Mouse (Mus musculus): ENCODE measurements around the gene Scgb2b20.
"Not testable (repeated sequence)": the region's sequence is repeated elsewhere in the genome, so short reads cannot be mapped to it uniquely, and the experiment has no call there.

- TF ChIP-seq CTCF (IDR thresholded peaks at IDR 0.05; ENCODE audit: control insufficient read depth, insufficient read depth, low read length); POLR2A (IDR thresholded peaks at IDR 0.05; ENCODE audit: borderline replicate concordance, control insufficient read depth, low read depth, low read length): not testable (repeated sequence)
Observed at GRCm38 (mm10) chr7:33409681-33410080, 43.6 kb upstream of the Scgb2b20 start.
